Mouse (Mus musculus) forebrain, embryonic 12.5 days (tissue): Measurements from ENCODE around the gene Med14. TPM values are rescaled to one million over a fixed set of nuclear protein-coding genes. Genes with fewer than 3 reads are reported as not detected.
A peak's percentile ranks its signal among the peaks of the same experiment; 100 is the strongest.

Source experiments
- ATAC-seq: fragments of 200-750 bp; cut with Nextera tagmentation; 2 replicates; pipeline ENCODE4 v1.8.0; 2017; ENCODE audit warnings: moderate TSS enrichment; ENCODE audit not compliant: low FRiP score
- H3K27ac ChIP-seq: fragments of 300-500 bp; sonication (generic); 2 replicates; pipeline ENCODE4 v1.5.1; 2016; ENCODE audit warnings: mild to moderate bottlenecking
- H3K27me3 ChIP-seq: fragments of 300-500 bp; sonication (generic); 2 replicates; pipeline ENCODE4 v1.6.1; 2016; ENCODE audit warnings: mild to moderate bottlenecking
- H3K36me3 ChIP-seq: fragments of 300-500 bp; sonication (generic); replicated peaks from 2 replicates; pipeline ENCODE4 v1.6.1; 2016; ENCODE audit warnings: mild to moderate bottlenecking
- H3K4me1 ChIP-seq: fragments of 300-500 bp; sonication (generic); 2 replicates; pipeline ENCODE4 v1.6.1; 2016
- H3K4me2 ChIP-seq: fragments of 300-500 bp; sonication (generic); 2 replicates; pipeline ENCODE4 v1.6.1; 2016; ENCODE audit warnings: mild to moderate bottlenecking, moderate library complexity
- H3K4me3 ChIP-seq: fragments of 300-500 bp; sonication (generic); replicated peaks from 2 replicates; pipeline ENCODE4 v1.5.1; 2016; ENCODE audit warnings: mild to moderate bottlenecking
- H3K9ac ChIP-seq: fragments of 300-500 bp; sonication (generic); 2 replicates; pipeline ENCODE4 v1.6.1; 2016; ENCODE audit warnings: mild to moderate bottlenecking
- H3K9me3 ChIP-seq: fragments of 300-500 bp; sonication (generic); 2 replicates; pipeline ENCODE4 v1.6.1; 2016
- WGBS: fragments of 180-500 bp; shearing (Covaris S2); methylation state at CpG from one replicate; pipeline ENCODE4 v1.1.7; 2016; 5-methylcytosine and 5-hydroxymethylcytosine counted together
- polyA plus RNA-seq: library from polyadenylated mRNA; unstranded; fragments of >200 nt; fragmentation: Nextera tagmentation; extraction: Ambion mirVana; gene quantifications from 2 replicates; pipeline ENCODE4 v1.2.1, GENCODE M21; 2016

Med14 gene
- polyA plus RNA-seq, 1 experiment from 2014 or later: 21.8 TPM

- no peak for ATAC-seq
- H3K36me3 ChIP-seq: no peaks in the 10 kb centered on the region
- H3K9ac ChIP-seq: peak overlapping the region; percentile 77
- peak overlapping the region; percentile 67 for H3K4me3 ChIP-seq
- no peak overlapping the region for H3K27ac ChIP-seq
- peak overlapping the region; percentile 53 for H3K4me2 ChIP-seq
- peaks cover 10% of the 10 kb centered on the region; the same call in 1 of the 2 replicates for H3K27me3 ChIP-seq
- whole genome bisulfite sequencing: 17% methylated on average over 8 of the region's 8 CpGs
- H3K4me1 ChIP-seq: peaks cover 11% of the 10 kb centered on the region
- H3K9me3 ChIP-seq: no peaks in the 10 kb centered on the region
Measured at GRCm38 (mm10) chrX:12760501-12760900, 1.4 kb downstream of the Med14 start.

- no peak overlapping the region for H3K27ac ChIP-seq
- peaks cover 10% of the 10 kb centered on the region; the same call in 1 of the 2 replicates for H3K27me3 ChIP-seq
- 51% methylated on average over 5 of the region's 5 CpGs for WGBS
- peaks cover 11% of the 10 kb centered on the region for H3K4me1 ChIP-seq
- peak overlapping the region; percentile 53 for H3K4me2 ChIP-seq
- ATAC-seq: no peak
- H3K9me3 ChIP-seq: no peaks in the 10 kb centered on the region
- no peak overlapping the region for H3K9ac ChIP-seq
- H3K36me3 ChIP-seq: no peaks in the 10 kb centered on the region
- H3K4me3 ChIP-seq: peak overlapping the region; percentile 7
Measured at GRCm38 (mm10) chrX:12759625-12760024, 2.2 kb downstream of the Med14 start.

- 92% methylated on average over 4 of the region's 4 CpGs for WGBS
- Histone ChIP-seq H3K4me3 (no peak overlapping the region), H3K27me3 (no peaks in the 10 kb centered on the region), H3K36me3 (peaks cover 8% of the 10 kb centered on the region; the same call in 1 of the 2 replicates), H3K9me3 (no peaks in the 10 kb centered on the region), H3K27ac (no peak overlapping the region), H3K9ac (no peak overlapping the region), H3K4me2 (no peak overlapping the region), H3K4me1 (no peaks in the 10 kb centered on the region)
- ATAC-seq: no peak
Measured at GRCm38 (mm10) chrX:12747886-12748285, 14.0 kb downstream of the Med14 start.

GRCm38 (mm10) chrX:12746729-12747128, 15.1 kb downstream of the Med14 start:
- Histone ChIP-seq H3K36me3 (peaks cover 8% of the 10 kb centered on the region; the same call in 1 of the 2 replicates), H3K4me2 (no peak overlapping the region), H3K4me3 (no peak overlapping the region), H3K27me3 (no peaks in the 10 kb centered on the region), H3K4me1 (no peaks in the 10 kb centered on the region), H3K27ac (no peak overlapping the region), H3K9ac (no peak overlapping the region), H3K9me3 (no peaks in the 10 kb centered on the region)
- ATAC-seq: no peak
- WGBS: 88% methylated on average over 3 of the region's 3 CpGs

GRCm38 (mm10) chrX:12740396-12740795, 21.5 kb downstream of the Med14 start:
- H3K4me1 ChIP-seq: no peaks in the 10 kb centered on the region
- H3K36me3 ChIP-seq: peaks cover 11% of the 10 kb centered on the region; the same call in 1 of the 2 replicates
- no peaks in the 10 kb centered on the region for H3K27me3 ChIP-seq
- no peak overlapping the region for H3K9ac ChIP-seq
- H3K9me3 ChIP-seq: no peaks in the 10 kb centered on the region
- no peak overlapping the region for H3K4me2 ChIP-seq
- no peak for ATAC-seq
- no peak overlapping the region for H3K4me3 ChIP-seq
- H3K27ac ChIP-seq: no peak overlapping the region

GRCm38 (mm10) chrX:12716036-12716435, 45.8 kb downstream of the Med14 start:
- WGBS: 87% methylated on average over 4 of the region's 4 CpGs
- Histone ChIP-seq H3K9ac (no peak overlapping the region), H3K27ac (no peak overlapping the region), H3K4me3 (no peak overlapping the region), H3K27me3 (no peaks in the 10 kb centered on the region), H3K4me2 (no peak overlapping the region), H3K4me1 (no peaks in the 10 kb centered on the region), H3K36me3 (peaks cover 27% of the 10 kb centered on the region), H3K9me3 (no peaks in the 10 kb centered on the region)
- ATAC-seq: no peak

- Histone ChIP-seq H3K9me3 (no peaks in the 10 kb centered on the region), H3K27ac (no peak overlapping the region), H3K4me3 (no peak overlapping the region), H3K27me3 (no peaks in the 10 kb centered on the region), H3K9ac (no peak overlapping the region), H3K4me1 (no peaks in the 10 kb centered on the region), H3K4me2 (no peak overlapping the region), H3K36me3 (peaks cover 32% of the 10 kb centered on the region)
- ATAC-seq: no peak
- 93% methylated on average over 7 of the region's 7 CpGs for WGBS
Measured at GRCm38 (mm10) chrX:12713796-12714195, 48.1 kb downstream of the Med14 start.

GRCm38 (mm10) chrX:12686910-12687309, 75.0 kb downstream of the Med14 start:
- Histone ChIP-seq H3K27me3 (no peaks in the 10 kb centered on the region), H3K4me1 (no peaks in the 10 kb centered on the region), H3K36me3 (peaks cover 17% of the 10 kb centered on the region; the same call in 1 of the 2 replicates), H3K4me2 (no peak overlapping the region), H3K4me3 (no peak overlapping the region), H3K9ac (no peak overlapping the region), H3K27ac (no peak overlapping the region), H3K9me3 (no peaks in the 10 kb centered on the region)
- ATAC-seq: no peak
- WGBS: 80% methylated on average over 8 of the region's 8 CpGs

GRCm38 (mm10) chrX:12686071-12686470, 75.8 kb downstream of the Med14 start:
- no peak for ATAC-seq

GRCm38 (mm10) chrX:12677396-12677795, 84.5 kb downstream of the Med14 start:
- Histone ChIP-seq H3K36me3 (0 out of 2 replicates have a peak, but pooled peaks cover 3% of the 10 kb centered on the region), H3K27me3 (peaks cover 7% of the 10 kb centered on the region; the same call in 1 of the 2 replicates), H3K27ac (no peak overlapping the region), H3K4me1 (peaks cover 6% of the 10 kb centered on the region; the same call in 1 of the 2 replicates), H3K9me3 (no peaks in the 10 kb centered on the region), H3K4me3 (no peak overlapping the region), H3K9ac (no peak overlapping the region), H3K4me2 (no peak overlapping the region)
- WGBS: 25% methylated on average over 6 of the region's 6 CpGs
- ATAC-seq: no peak

More at GRCm38 (mm10) chrX:12686071-12686470, 75.8 kb downstream of the Med14 start:
- Histone ChIP-seq H3K36me3 (peaks cover 17% of the 10 kb centered on the region; the same call in 1 of the 2 replicates), H3K4me3 (no peak overlapping the region), H3K27ac (no peak overlapping the region), H3K9ac (no peak overlapping the region), H3K4me2 (no peak overlapping the region), H3K27me3 (no peaks in the 10 kb centered on the region), H3K4me1 (no peaks in the 10 kb centered on the region), H3K9me3 (no peaks in the 10 kb centered on the region)

GRCm38 (mm10) chrX:12673054-12673775, 88.7 kb downstream of the Med14 start, which contains the start of gene 1810030O07Rik:
Gene 1810030O07Rik (minus strand): TSS chrX:12673668.
- no peaks in the 10 kb centered on the region for H3K9me3 ChIP-seq
- H3K27ac ChIP-seq: peak within 1 kb of the TSS; percentile 81
- H3K4me1 ChIP-seq: peaks cover 6% of the 10 kb centered on the region; the same call in 1 of the 2 replicates
- H3K27me3 ChIP-seq: peaks cover 7% of the 10 kb centered on the region; the same call in 1 of the 2 replicates
- H3K9ac ChIP-seq: peak within 1 kb of the TSS; percentile 73
- peak; percentile 99 for ATAC-seq
- peaks cover 6% of the 10 kb centered on the region for H3K36me3 ChIP-seq
- WGBS: 8% methylated on average over 39 of the region's 42 CpGs
- peak within 1 kb of the TSS; percentile 62 for H3K4me3 ChIP-seq
- H3K4me2 ChIP-seq: peak within 1 kb of the TSS; percentile 56

GRCm38 (mm10) chrX:12653879-12654278, 108.0 kb downstream of the Med14 start:
- Histone ChIP-seq H3K36me3 (peaks cover 40% of the 10 kb centered on the region), H3K9me3 (no peaks in the 10 kb centered on the region), H3K9ac (no peak overlapping the region), H3K27ac (no peak overlapping the region), H3K4me2 (no peak overlapping the region), H3K4me3 (no peak overlapping the region), H3K4me1 (no peaks in the 10 kb centered on the region), H3K27me3 (no peaks in the 10 kb centered on the region)
- 69% methylated on average over 2 of the region's 2 CpGs for WGBS
- ATAC-seq: no peak

GRCm38 (mm10) chrX:12651906-12652305, 110.0 kb downstream of the Med14 start:
- no peaks in the 10 kb centered on the region for H3K27me3 ChIP-seq
- no peaks in the 10 kb centered on the region for H3K4me1 ChIP-seq
- no peak overlapping the region for H3K4me3 ChIP-seq
- ATAC-seq: no peak
- H3K27ac ChIP-seq: no peak overlapping the region
- no peak overlapping the region for H3K4me2 ChIP-seq
- peaks cover 26% of the 10 kb centered on the region for H3K36me3 ChIP-seq
- 93% methylated on average over 16 of the region's 16 CpGs for WGBS
- no peak overlapping the region for H3K9ac ChIP-seq
- H3K9me3 ChIP-seq: no peaks in the 10 kb centered on the region
